Mouse (Mus musculus) limb, embryonic 14.5 days (tissue): ENCODE data around the gene Map4k4. TPM values are rescaled to one million over a fixed set of nuclear protein-coding genes. Genes with fewer than 3 reads are reported as not detected.

Experiments
- ATAC-seq: fragments of 200-750 bp; cut with Nextera tagmentation; 2 replicates; pipeline ENCODE4 v1.8.0; 2017; ENCODE audit warnings: low read depth, moderate number of reproducible peaks, moderate TSS enrichment; ENCODE audit not compliant: low FRiP score
- DNase-seq: peaks from one replicate; pipeline ENCODE4 v3.0.0-alpha.2; 2015; ENCODE audit warnings: low spot score
- H3K27ac ChIP-seq: fragments of 300-500 bp; sonication (generic); replicated peaks from 2 replicates; pipeline ENCODE4 v1.5.1; 2014; ENCODE audit warnings: low read depth, mild to moderate bottlenecking, low read length, moderate library complexity, mixed read lengths
- H3K27me3 ChIP-seq: fragments of 300-500 bp; sonication (generic); 2 replicates; pipeline ENCODE4 v1.6.1; 2014; ENCODE audit warnings: low read length, mixed read lengths; ENCODE audit not compliant: control insufficient read depth, insufficient read depth
- H3K36me3 ChIP-seq: fragments of 300-500 bp; sonication (generic); 2 replicates; pipeline ENCODE4 v1.6.1; 2014; ENCODE audit warnings: mild to moderate bottlenecking, low read length, moderate library complexity, mixed read lengths; ENCODE audit not compliant: control insufficient read depth, insufficient read depth
- H3K4me1 ChIP-seq: fragments of 300-500 bp; sonication (generic); 2 replicates; pipeline ENCODE4 v1.6.1; 2014; ENCODE audit warnings: antibody characterized with exemption, low read length, mixed read lengths; ENCODE audit not compliant: control insufficient read depth, insufficient read depth
- H3K4me2 ChIP-seq: fragments of 300-500 bp; sonication (generic); replicated peaks from 2 replicates; pipeline ENCODE4 v1.6.1; 2014; ENCODE audit warnings: low read depth, mild to moderate bottlenecking, low read length, moderate library complexity; ENCODE audit not compliant: severe bottlenecking
- H3K4me3 ChIP-seq: fragments of 300-500 bp; sonication (generic); replicated peaks from 2 replicates; pipeline ENCODE4 v1.5.1; 2014; ENCODE audit warnings: low read length
- H3K9ac ChIP-seq: fragments of 300-500 bp; sonication (generic); 2 replicates; pipeline ENCODE4 v1.6.1; 2014; ENCODE audit warnings: mild to moderate bottlenecking, low read depth, low read length, moderate library complexity; ENCODE audit not compliant: severe bottlenecking
- H3K9me3 ChIP-seq: fragments of 300-500 bp; sonication (generic); 2 replicates; pipeline ENCODE4 v1.6.1; 2016; ENCODE audit warnings: low read length; ENCODE audit not compliant: control insufficient read depth
- POLR2A ChIP-seq: fragments of 200-500 bp; IDR thresholded peaks from 2 replicates; pipeline ENCODE4 v1.8.0; 2012; ENCODE audit warnings: inconsistent platforms, mild to moderate bottlenecking, moderate library complexity, borderline replicate concordance; ENCODE audit not compliant: insufficient read depth, insufficient read length; ENCODE audit errors: extremely low read depth
- WGBS: fragments of 180-500 bp; shearing (Covaris S2); extraction: QIAGEN DNeasy Blood & Tissue Kit; methylation state at CpG from one replicate; pipeline ENCODE4 v1.1.7; 2014; 5-methylcytosine and 5-hydroxymethylcytosine counted together
- polyA plus RNA-seq, 2 experiments: library from polyadenylated mRNA; depleted of rRNA in 1 of 2; stranded (reverse) in 1 of 2; unstranded in 1 of 2; fragments of >200 nt; fragmentation: Nextera tagmentation in 1 of 2; extraction: Ambion mirVana in 1 of 2; gene quantifications; 2 replicates each; pipeline versions ENCODE4 v1.2.1 to v1.2.3; 2012 to 2014

Map4k4 gene
- polyA plus RNA-seq, 2 experiments, result 40.4 to 221 TPM

- Histone ChIP-seq H3K9me3 (no peaks in the 10 kb centered on the region), H3K9ac (no peak overlapping the region), H3K4me3 (no peak overlapping the region), H3K4me2 (no peak overlapping the region), H3K27me3 (no peaks in the 10 kb centered on the region), H3K27ac (no peak overlapping the region), H3K4me1 (no peaks in the 10 kb centered on the region), H3K36me3 (no peaks in the 10 kb centered on the region)
- DNase-seq, result no peak
- TF ChIP-seq POLR2A, result no peak
- no peak for ATAC-seq
- 95% methylated on average over 11 of the region's 11 CpGs for WGBS
Measured at GRCm38 (mm10) chr1:39893153-39893880, 7.4 kb upstream of the Map4k4 start.

- Histone ChIP-seq H3K4me1 (peaks cover 6% of the 10 kb centered on the region), H3K27me3 (no peaks in the 10 kb centered on the region), H3K4me3 (no peak overlapping the region), H3K4me2 (no peak overlapping the region), H3K36me3 (no peaks in the 10 kb centered on the region), H3K27ac (no peak overlapping the region), H3K9me3 (no peaks in the 10 kb centered on the region), H3K9ac (no peak overlapping the region)
- ATAC-seq, result no peak
- DNase-seq, result no peak
- no peak for TF ChIP-seq POLR2A
- 16% methylated on average over 2 of the region's 2 CpGs for WGBS
Measured at GRCm38 (mm10) chr1:39895097-39895496, 5.6 kb upstream of the Map4k4 start.

DNA sequence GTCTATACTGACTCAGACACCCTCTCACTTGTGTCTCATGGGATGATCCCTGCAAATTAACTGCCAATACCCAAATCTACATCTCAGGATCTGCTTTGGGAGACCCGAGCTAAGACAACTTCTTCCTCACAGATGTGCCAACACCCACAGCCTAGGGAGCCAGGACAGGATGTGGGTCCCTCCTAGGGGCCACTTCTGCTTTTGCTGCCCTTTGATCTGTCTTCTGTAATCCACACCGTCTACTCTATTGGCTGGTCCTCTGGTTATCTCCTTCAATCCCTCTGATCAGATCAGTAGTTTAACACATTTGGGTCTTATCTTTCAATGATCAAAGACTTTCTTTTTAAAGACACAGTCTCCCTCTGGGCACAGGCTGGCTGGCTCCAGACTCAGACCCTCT lies 5.2 kb upstream of the Map4k4 start:
- peaks cover 7% of the 10 kb centered on the region for H3K4me1 ChIP-seq
- H3K4me3 ChIP-seq, result no peak overlapping the region
- WGBS, result 17% methylated on average over 2 of the region's 2 CpGs
- H3K27ac ChIP-seq, result no peak overlapping the region
- H3K27me3 ChIP-seq, result no peaks in the 10 kb centered on the region
- DNase-seq (no peak), ATAC-seq (no peak)
- no peak overlapping the region for H3K4me2 ChIP-seq
- H3K36me3 ChIP-seq, result no peaks in the 10 kb centered on the region
- H3K9ac ChIP-seq, result no peak overlapping the region
- TF ChIP-seq POLR2A, result no peak
- H3K9me3 ChIP-seq, result no peaks in the 10 kb centered on the region

DNA sequence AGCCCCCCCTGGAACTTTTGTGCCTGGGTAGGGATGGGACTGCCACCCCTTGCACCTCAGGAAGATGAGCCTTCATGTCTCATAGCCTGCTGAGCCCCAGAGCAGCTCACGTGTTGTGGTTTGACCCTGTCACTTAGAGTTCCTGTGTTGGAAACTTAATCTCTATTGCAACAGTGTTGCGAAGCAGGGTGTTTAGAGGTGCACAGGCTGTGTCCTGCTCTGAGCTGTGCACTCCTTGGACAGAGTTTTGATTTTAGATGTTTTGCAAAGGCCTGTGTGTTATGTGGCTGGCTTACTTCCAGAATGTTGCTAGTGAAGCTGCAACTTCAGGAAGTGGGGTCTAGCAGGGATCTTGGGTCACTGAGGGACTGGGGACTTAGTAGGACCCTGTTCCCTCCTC lies 4.1 kb upstream of the Map4k4 start:
- no peak for TF ChIP-seq POLR2A
- Histone ChIP-seq H3K9ac (no peak overlapping the region), H3K36me3 (no peaks in the 10 kb centered on the region), H3K4me1 (peaks cover 7% of the 10 kb centered on the region), H3K4me2 (no peak overlapping the region), H3K4me3 (no peak overlapping the region), H3K27me3 (no peaks in the 10 kb centered on the region), H3K27ac (no peak overlapping the region), H3K9me3 (no peaks in the 10 kb centered on the region)
- WGBS, result 56% methylated on average over 2 of the region's 2 CpGs
- ATAC-seq (no peak), DNase-seq (no peak)

GRCm38 (mm10) chr1:39898686-39899085 lies 2.0 kb upstream of the Map4k4 start:
- no peak for DNase-seq
- no peaks in the 10 kb centered on the region for H3K9me3 ChIP-seq
- 81% methylated on average over 4 of the region's 4 CpGs for WGBS
- no peaks in the 10 kb centered on the region for H3K27me3 ChIP-seq
- H3K9ac ChIP-seq, result no peak overlapping the region
- H3K27ac ChIP-seq, result no peak overlapping the region
- peaks cover 5% of the 10 kb centered on the region; the same call in 1 of the 2 replicates for H3K36me3 ChIP-seq
- ATAC-seq, result no peak
- H3K4me2 ChIP-seq, result no peak overlapping the region
- no peak overlapping the region for H3K4me3 ChIP-seq
- H3K4me1 ChIP-seq, result peaks cover 15% of the 10 kb centered on the region
- no peak for TF ChIP-seq POLR2A
